Mouse (Mus musculus) thymus, postnatal 25 days (tissue): ENCODE measurements at regions not wholly inside any gene's neighbourhood (a gene's known extent, or its start where the extent isn't known, plus 50 kb on each side); places are given as distances from the start of the nearest gene placed in this dataset.

ENCODE experiments used
- DNase-seq: peaks from one replicate; pipeline ENCODE4 v3.0.0; 2022

GRCm38 (mm10) chr6:70714239-70714638 is 77.8 kb downstream of the Rpia start:
- DNase-seq: peak; percentile 79

GRCm38 (mm10) chr6:70713665-70714064 is 78.4 kb downstream of the Rpia start:
- no peak for DNase-seq

- DNase-seq: no peak
Measured at GRCm38 (mm10) chr6:70713118-70713517, 78.9 kb downstream of the Rpia start.

GRCm38 (mm10) chr6:70709338-70710055 is 82.5 kb downstream of the Rpia start:
- DNase-seq: peak; percentile 68

- DNase-seq: no peak
Measured at GRCm38 (mm10) chr6:70695596-70695995, 96.4 kb downstream of the Rpia start.
